Mouse (Mus musculus) stomach, postnatal 0 days (tissue): ENCODE data around the gene Coro2a. TPM values are rescaled to one million over a fixed set of nuclear protein-coding genes. Genes with fewer than 3 reads are reported as not detected.

Experiments used
- ATAC-seq: fragments of 200-750 bp; cut with Nextera tagmentation; 2 replicates; pipeline ENCODE4 v1.8.0; 2017; ENCODE audit not compliant: low FRiP score, low TSS enrichment
- DNase-seq: peaks from one replicate; pipeline ENCODE4 v3.0.0-alpha.2; 2016; ENCODE audit warnings: low spot score
- H3K27ac ChIP-seq: fragments of 300-500 bp; sonication (generic); replicated peaks from 2 replicates; pipeline ENCODE4 v1.5.1; 2014; ENCODE audit warnings: mild to moderate bottlenecking, control low read depth
- H3K27me3 ChIP-seq: fragments of 300-500 bp; sonication (generic); 2 replicates; pipeline ENCODE4 v1.6.1; 2014; ENCODE audit warnings: low read length; ENCODE audit not compliant: control insufficient read depth, insufficient read depth
- H3K36me3 ChIP-seq: fragments of 300-500 bp; sonication (generic); 2 replicates; pipeline ENCODE4 v1.6.1; 2014; ENCODE audit warnings: low read length, mixed read lengths; ENCODE audit not compliant: control insufficient read depth, insufficient read depth
- H3K4me1 ChIP-seq: fragments of 300-500 bp; sonication (generic); replicated peaks from 2 replicates; pipeline ENCODE4 v1.6.1; 2014; ENCODE audit warnings: antibody characterized with exemption; ENCODE audit not compliant: control insufficient read depth, insufficient read depth
- H3K4me2 ChIP-seq: fragments of 300-500 bp; sonication (generic); replicated peaks from 2 replicates; pipeline ENCODE4 v1.6.1; 2014; ENCODE audit warnings: low read depth, mild to moderate bottlenecking, control low read depth, moderate library complexity
- H3K4me3 ChIP-seq: fragments of 300-500 bp; sonication (generic); 2 replicates; pipeline ENCODE4 v1.5.1; 2014; ENCODE audit warnings: low read depth, low read length, control low read depth
- H3K9ac ChIP-seq: fragments of 300-500 bp; sonication (generic); 2 replicates; pipeline ENCODE4 v1.6.1; 2014; ENCODE audit warnings: mild to moderate bottlenecking, low read length, control low read depth, mixed read lengths
- H3K9me3 ChIP-seq: fragments of 300-500 bp; sonication (generic); 2 replicates; pipeline ENCODE4 v1.6.1; 2016; ENCODE audit warnings: low read length; ENCODE audit not compliant: control insufficient read depth
- CTCF ChIP-seq: IDR thresholded peaks from 2 replicates; pipeline ENCODE4 v1.5.1; 2016; ENCODE audit warnings: antibody characterized with exemption, low read depth, mild to moderate bottlenecking, moderate library complexity
- EP300 ChIP-seq: optimal IDR thresholded peaks from 2 replicates; pipeline ENCODE3; 2016; ENCODE audit warnings: antibody characterized with exemption
- WGBS: fragments of 180-500 bp; shearing (Covaris S2); extraction: QIAGEN DNeasy Blood & Tissue Kit; methylation state at CpG from one replicate; pipeline ENCODE4 v1.1.7; 2014; 5-methylcytosine and 5-hydroxymethylcytosine counted together
- polyA plus RNA-seq: library from polyadenylated mRNA; unstranded; fragments of >200 nt; fragmentation: Nextera tagmentation; extraction: Ambion mirVana; gene quantifications from 2 replicates; pipeline ENCODE4 v1.2.1, GENCODE M21; 2015

Gene Coro2a
- polyA plus RNA-seq, 1 experiment from 2014 or later, result 17.2 TPM

GRCm38 (mm10) chr4:46506801-46507610, 95.0 kb downstream of the Coro2a start:
- no peak for TF ChIP-seq EP300
- no peak for TF ChIP-seq CTCF
- Histone ChIP-seq H3K9ac (peak overlapping the region; percentile 61), H3K27ac (peak overlapping the region; percentile 35; the same call in 1 of the 2 replicates), H3K4me2 (peak overlapping the region; percentile 95), H3K4me1 (peaks cover 3% of the 10 kb centered on the region; the same call in 1 of the 2 replicates), H3K36me3 (no peaks in the 10 kb centered on the region), H3K9me3 (no peaks in the 10 kb centered on the region), H3K27me3 (no peaks in the 10 kb centered on the region), H3K4me3 (peak overlapping the region; percentile 60)
- DNase-seq, result peak; percentile 98
- WGBS, result under 1% methylated on average over 82 of the region's 94 CpGs
- ATAC-seq, result peak; percentile 96

- no peak for ATAC-seq
- no peaks in the 10 kb centered on the region for H3K27me3 ChIP-seq
- DNase-seq, result no peak
- H3K4me3 ChIP-seq, result no peak overlapping the region
- 62% methylated on average over 8 of the region's 8 CpGs for WGBS
- TF ChIP-seq EP300 (no peak), CTCF (no peak)
- H3K27ac ChIP-seq, result no peak overlapping the region
- no peak overlapping the region for H3K9ac ChIP-seq
- H3K9me3 ChIP-seq, result no peaks in the 10 kb centered on the region
- peaks cover 3% of the 10 kb centered on the region; the same call in 1 of the 2 replicates for H3K4me1 ChIP-seq
- H3K4me2 ChIP-seq, result no peak overlapping the region
- peaks cover 5% of the 10 kb centered on the region; the same call in 1 of the 2 replicates for H3K36me3 ChIP-seq
Observed at GRCm38 (mm10) chr4:46505361-46506057, 96.5 kb downstream of the Coro2a start.

GRCm38 (mm10) chr4:46503881-46504280, 98.1 kb downstream of the Coro2a start:
- Histone ChIP-seq H3K36me3 (peaks cover 7% of the 10 kb centered on the region; the same call in 1 of the 2 replicates), H3K4me1 (peaks cover 3% of the 10 kb centered on the region; the same call in 1 of the 2 replicates), H3K4me3 (no peak overlapping the region), H3K27me3 (no peaks in the 10 kb centered on the region), H3K27ac (no peak overlapping the region), H3K4me2 (no peak overlapping the region), H3K9me3 (no peaks in the 10 kb centered on the region), H3K9ac (no peak overlapping the region)
- DNase-seq (no peak), ATAC-seq (no peak)
- TF ChIP-seq EP300 (no peak), CTCF (no peak)
- WGBS, result 70% methylated on average over 3 of the region's 3 CpGs

GRCm38 (mm10) chr4:46502606-46503502, 99.1 kb downstream of the Coro2a start:
- H3K4me1 ChIP-seq, result peaks cover 3% of the 10 kb centered on the region; the same call in 1 of the 2 replicates

GRCm38 (mm10) chr4:46498976-46499375, 103.0 kb downstream of the Coro2a start:
- H3K27ac ChIP-seq, result no peak overlapping the region
- H3K9ac ChIP-seq, result no peak overlapping the region
- H3K4me3 ChIP-seq, result no peak overlapping the region
- TF ChIP-seq CTCF (peak; percentile 84), EP300 (no peak)
- no peak overlapping the region for H3K4me2 ChIP-seq
- H3K9me3 ChIP-seq, result no peaks in the 10 kb centered on the region
- no peak for ATAC-seq
- H3K4me1 ChIP-seq, result no peaks in the 10 kb centered on the region
- WGBS, result 14% methylated on average over 4 of the region's 4 CpGs
- DNase-seq, result peak; percentile 45
- H3K27me3 ChIP-seq, result no peaks in the 10 kb centered on the region
- peaks cover 11% of the 10 kb centered on the region for H3K36me3 ChIP-seq

More at GRCm38 (mm10) chr4:46502606-46503502, 99.1 kb downstream of the Coro2a start:
- H3K4me3 ChIP-seq, result no peak overlapping the region
- 61% methylated on average over 16 of the region's 16 CpGs for WGBS
- H3K27me3 ChIP-seq, result no peaks in the 10 kb centered on the region
- TF ChIP-seq CTCF, result no peak
- no peak for TF ChIP-seq EP300
- no peak overlapping the region for H3K9ac ChIP-seq
- no peak overlapping the region for H3K4me2 ChIP-seq
- peaks cover 7% of the 10 kb centered on the region; the same call in 1 of the 2 replicates for H3K36me3 ChIP-seq
- ATAC-seq (no peak), DNase-seq (no peak)
- no peaks in the 10 kb centered on the region for H3K9me3 ChIP-seq
- H3K27ac ChIP-seq, result no peak overlapping the region
